Mouse (Mus musculus) liver, adult (tissue): Measurements from ENCODE around the gene N4bp3.
A peak's percentile ranks its signal among the peaks of the same experiment; 100 is the strongest.

ENCODE experiments used
- GATA4 ChIP-seq: IDR thresholded peaks from 2 replicates; pipeline ENCODE4 v1.6.1; 2014; ENCODE audit warnings: mild to moderate bottlenecking, low read length; ENCODE audit not compliant: insufficient replicate concordance

The N4bp3 gene

DNA sequence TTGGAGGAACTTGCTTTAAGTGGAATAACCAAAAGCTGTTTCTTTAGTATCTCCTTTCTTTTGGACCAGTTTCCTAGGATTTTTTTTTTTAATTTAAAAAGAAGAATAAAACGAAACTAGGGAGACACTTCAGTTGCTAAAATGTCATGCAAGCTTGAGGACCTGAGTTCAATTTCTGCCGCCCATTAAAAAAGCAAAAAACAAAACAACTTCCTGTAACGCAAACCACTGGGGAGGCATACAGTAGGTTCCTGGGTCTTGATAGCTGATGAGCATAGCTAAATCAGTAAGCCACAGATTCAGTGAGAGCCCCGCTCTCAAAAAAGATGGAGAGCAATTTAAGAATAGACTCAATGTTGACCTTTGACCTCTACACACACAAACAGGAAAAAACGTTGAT lies 12.1 kb downstream of the N4bp3 start:
- TF ChIP-seq GATA4: no peak

GRCm38 (mm10) chr11:51637971-51638414 lies 12.6 kb downstream of the N4bp3 start:
- no peak for TF ChIP-seq GATA4

- no peak for TF ChIP-seq GATA4
Measured at GRCm38 (mm10) chr11:51636323-51636684, 14.3 kb downstream of the N4bp3 start.

- TF ChIP-seq GATA4: no peak
Measured at GRCm38 (mm10) chr11:51635525-51636322, 14.9 kb downstream of the N4bp3 start, which contains the start of gene Rmnd5b. Gene Rmnd5b (minus strand): TSS chr11:51635896.

DNA sequence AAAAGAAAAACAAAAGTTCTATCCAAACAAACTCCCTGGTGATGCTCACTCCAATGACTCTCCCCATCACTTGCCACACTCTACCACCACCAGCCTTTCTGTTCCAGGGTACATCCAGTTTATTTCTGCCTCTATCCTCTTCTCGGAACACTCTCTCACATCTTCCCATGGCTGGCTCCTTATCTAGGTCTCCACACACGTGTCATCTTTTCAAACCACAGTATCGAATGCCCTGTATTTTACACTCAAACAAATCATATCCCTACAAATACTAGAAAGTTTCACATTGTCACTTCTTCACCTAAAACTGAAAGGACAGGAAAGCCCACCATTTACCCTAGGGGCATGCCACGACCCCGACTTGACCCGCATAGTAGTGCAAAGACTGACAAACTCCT lies 15.5 kb downstream of the N4bp3 start:
- TF ChIP-seq GATA4: no peak

DNA sequence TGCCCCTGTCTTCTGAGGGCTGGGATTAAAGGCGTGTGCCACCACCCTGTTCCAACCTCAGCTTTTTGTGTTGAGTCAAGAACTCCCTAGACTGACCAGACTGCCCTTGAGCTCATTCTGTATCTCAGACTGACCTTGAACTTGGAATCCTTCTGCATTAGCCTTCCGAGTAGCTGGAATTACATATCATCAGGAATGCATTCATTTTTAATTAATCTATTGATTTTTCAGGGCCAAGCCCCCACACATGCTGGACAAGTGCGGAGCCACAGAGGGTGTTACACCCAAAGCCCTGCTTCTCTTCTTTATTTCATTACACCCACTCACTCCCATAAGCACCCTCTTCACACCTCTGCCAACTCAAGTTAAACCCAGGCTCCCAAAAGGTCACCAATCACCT lies 16.9 kb downstream of the N4bp3 start:
- no peak for TF ChIP-seq GATA4

DNA sequence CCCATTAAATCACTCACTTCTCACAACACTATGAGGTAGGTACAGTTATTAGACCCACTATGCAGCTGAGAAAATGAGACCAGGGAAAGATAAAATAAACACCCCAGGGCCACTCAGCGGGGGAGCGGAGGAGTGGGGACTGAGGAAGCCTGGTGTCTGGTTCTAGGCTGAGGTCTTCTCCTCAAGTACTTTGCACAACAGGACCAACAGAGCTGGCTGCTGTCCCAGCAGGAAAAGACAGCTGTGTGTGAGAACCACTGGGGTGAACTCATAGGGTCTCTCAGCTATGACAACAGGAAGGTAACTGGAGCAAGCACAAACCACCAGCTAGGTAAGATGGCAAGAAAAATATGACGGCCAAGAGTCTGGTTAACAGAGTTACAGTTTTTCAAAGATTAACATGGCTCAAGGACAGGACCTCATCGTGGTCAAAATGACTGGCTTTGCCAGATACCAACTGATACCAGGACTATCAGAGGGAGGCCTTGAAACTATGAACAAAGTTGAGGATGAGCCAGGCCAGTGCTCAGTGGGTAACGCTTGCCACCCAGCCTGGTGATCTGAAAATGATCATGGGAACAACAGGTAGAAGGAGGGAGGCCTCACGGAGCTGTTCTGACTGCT lies 18.4 kb downstream of the N4bp3 start:
- TF ChIP-seq GATA4: no peak

DNA sequence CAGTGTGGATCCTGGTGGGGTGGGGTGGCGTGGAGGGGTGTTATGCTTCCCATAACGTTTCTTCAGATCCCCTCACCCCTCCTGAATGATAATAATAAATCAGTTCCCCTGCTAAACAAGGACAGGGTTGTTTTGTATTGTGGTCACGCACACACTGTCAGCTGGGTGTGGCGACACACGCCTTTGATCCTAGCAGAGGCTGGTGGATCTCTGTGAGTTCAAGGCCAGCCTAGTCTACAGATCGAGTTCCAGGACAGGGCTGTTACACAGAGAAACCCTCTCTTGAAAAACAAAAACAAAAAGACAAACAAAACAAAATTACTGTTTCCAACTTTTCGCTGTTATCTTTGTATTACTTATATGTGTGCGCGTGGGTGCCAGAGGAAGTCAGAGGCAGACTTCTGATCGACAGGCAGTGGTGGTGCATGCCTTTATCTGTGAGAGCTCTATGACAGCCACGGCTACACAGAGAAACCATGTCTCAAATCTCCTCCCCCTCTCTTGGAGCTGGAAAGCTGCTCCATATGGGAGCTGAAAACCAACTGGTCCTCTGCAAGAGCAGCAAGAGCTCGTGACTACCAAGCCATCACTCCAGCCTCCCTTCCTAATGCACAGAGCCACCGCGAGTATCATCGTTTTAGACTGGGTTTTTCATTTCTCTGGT lies 20.9 kb downstream of the N4bp3 start:
- TF ChIP-seq GATA4: no peak

DNA sequence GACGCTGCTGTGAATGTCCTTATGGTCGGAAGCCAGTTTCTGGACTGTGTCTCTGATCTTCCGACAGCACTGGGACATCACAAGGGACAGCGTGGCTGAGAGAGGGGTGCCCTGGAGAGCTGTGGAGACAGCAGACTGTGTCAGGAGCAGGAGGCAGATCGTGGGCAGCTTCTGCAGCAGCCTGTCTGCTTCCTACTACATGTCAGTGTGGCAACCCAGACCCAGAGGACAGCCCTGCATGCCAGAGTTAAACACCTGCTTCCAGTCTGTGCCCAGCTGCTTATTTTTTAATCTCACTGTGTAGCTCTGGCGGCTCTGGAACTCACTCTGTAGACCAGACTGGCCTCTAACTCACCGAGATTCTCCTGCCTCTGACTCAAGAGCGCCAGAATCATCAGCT lies 22.7 kb downstream of the N4bp3 start:
- TF ChIP-seq GATA4: no peak

- no peak for TF ChIP-seq GATA4
Measured at GRCm38 (mm10) chr11:51627425-51627824, 23.2 kb downstream of the N4bp3 start.

DNA sequence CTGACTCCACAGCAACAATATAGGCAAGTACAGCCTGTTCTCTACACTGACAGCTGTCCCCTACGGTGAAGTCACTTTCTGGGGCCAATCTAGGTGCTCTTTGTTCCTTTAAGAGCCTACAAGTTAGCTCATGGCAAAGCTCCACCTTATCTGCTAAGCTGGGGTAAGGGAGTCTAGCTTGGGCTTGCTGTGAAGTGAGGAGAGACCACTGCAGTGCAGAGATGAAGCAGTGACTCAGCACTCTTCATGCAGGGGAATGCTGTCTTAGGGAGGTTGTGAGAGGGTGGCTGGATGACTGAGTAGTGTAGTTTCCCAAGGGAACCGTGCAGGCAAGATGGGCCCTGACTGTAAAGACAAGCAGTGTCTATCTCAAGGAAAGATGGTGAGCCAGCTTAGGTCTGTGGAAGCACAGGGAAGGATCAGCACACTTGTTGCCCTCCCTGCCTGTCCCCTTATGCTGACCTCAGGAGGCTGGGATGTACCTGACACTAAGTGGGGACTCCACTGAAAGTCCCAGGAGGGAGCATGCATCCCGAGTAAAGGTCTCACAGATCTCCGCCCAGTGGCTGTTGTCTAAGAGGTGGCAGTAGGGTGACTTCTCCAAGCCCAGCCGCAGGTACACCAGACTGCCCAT lies 25.3 kb downstream of the N4bp3 start:
- no peak for TF ChIP-seq GATA4

DNA sequence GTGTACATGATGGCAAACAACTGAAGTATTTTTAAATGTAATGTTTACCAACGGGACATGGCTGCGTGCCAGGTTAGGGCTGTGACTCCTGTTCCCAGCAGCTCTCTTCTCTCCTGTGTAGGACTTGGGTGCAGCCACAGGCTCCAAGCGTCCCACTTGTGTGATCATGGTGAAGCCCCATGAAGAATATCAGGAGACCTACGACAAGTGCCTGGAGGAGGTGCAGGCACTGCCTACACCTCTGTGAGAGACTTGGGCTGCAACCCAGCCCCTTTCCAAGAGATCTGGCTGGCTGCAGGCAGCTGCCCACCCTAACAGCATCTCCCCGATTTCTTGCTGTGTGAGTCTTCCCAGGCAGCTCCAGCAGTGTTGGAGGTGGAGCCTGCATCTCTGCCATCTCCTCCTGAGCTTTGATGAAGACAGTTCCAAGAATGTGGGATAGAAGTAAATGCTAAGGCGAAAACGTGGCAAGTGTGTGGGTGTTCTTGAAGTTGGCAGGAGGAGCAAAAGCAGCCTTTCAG lies 27.6 kb downstream of the N4bp3 start:
- TF ChIP-seq GATA4: no peak

- TF ChIP-seq GATA4: no peak
Measured at GRCm38 (mm10) chr11:51621776-51622175, 28.9 kb downstream of the N4bp3 start.

- no peak for TF ChIP-seq GATA4
Measured at GRCm38 (mm10) chr11:51620084-51620483, 30.6 kb downstream of the N4bp3 start.

DNA sequence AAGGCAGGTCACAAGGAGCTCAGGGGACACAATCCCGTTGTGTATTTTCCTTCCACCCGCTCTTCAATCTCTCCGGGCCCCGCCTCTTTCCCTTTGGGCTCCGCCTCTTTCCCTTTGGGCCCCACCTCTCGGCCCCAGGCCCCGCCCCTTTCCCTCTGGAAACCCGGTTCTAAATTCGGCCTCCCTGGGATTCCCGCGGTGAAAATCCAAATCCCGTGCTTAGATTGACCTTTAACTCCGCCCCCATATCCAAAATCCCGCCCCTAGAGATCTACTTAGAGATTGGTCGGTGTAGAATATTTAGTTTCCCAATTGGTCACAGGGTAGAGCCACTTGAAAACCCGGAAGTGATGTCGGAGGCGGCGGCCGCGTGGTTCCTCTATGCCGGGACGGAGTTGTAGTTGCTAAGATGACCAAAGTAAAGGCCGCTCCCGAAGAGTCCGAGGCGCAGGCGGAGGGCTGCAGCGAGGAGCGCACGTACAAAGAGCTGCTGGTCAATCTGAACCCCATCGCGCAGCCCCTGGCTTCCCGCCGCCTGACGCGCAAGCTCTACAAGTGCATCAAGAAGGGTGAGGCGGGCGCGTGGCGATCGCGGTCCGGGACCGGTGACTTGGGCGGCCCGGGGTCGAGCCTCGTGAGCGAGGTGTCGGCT lies 31.1 kb downstream of the N4bp3 start, which contains the start of gene Nhp2:
TSS of gene Nhp2 (plus strand) at position 327 of the 652 bp plus-strand sequence.
- TF ChIP-seq GATA4: peak; percentile 34; the same call in 1 of the 2 replicates

DNA sequence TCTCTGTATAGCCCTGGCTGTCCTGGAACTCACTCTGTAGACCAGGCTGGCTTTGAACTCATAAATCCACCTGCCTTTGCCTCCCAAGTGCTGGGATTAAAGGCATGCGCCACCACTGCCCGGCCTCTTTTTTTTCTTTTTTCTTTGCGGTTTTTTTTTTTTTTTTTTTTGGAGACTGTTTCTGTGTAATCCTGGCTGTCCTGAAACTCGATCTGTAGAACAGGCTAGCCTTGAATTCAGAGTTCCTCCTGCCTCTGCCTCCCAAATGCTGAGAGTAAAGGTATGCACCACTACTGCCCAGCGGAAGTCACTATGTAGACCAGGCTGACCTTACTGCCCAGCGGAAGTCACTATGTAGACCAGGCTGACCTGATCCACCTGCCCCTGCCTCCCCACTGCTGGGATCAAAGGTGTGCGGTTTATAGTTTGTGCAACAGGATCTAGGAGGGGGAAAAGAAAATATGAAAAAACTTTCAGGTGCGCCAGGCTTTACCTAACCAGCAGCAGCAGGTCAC lies 31.7 kb downstream of the N4bp3 start:
- no peak for TF ChIP-seq GATA4
